Mouse (Mus musculus) activated CD4-positive, CD25-positive, alpha-beta regulatory T cell, adult 4 months (primary cell): Measurements from ENCODE around the gene Tceal7. TPM values are rescaled to one million over a fixed set of nuclear protein-coding genes. Genes with fewer than 3 reads are reported as not detected.
"Not testable (repeated sequence)": the region's sequence is repeated elsewhere in the genome, so short reads cannot be mapped to it uniquely, and the experiment has no call there.

Experiments used
- ATAC-seq: one replicate; pipeline ENCODE4 v1.8.0; 2017
- polyA plus RNA-seq, 2 experiments: library from polyadenylated mRNA; unstranded; fragments of 100-300 nt; shearing (Covaris generic); gene quantifications; one replicate each; pipeline ENCODE4 v1.2.1; 2017

Gene Tceal7
- polyA plus RNA-seq: not detected

GRCm38 (mm10) chrX:136214729-136215677, at the start of gene Tceal7, which contains the start of gene Bex1:
Gene Tceal7 (plus strand): TSS chrX:136214779.
Gene Bex1 (minus strand): TSS chrX:136215513.
- not testable (repeated sequence) for ATAC-seq

- ATAC-seq: no peak
Measured at GRCm38 (mm10) chrX:136170625-136171024, 44.0 kb upstream of the Tceal7 start.

GRCm38 (mm10) chrX:136171189-136172117, 43.1 kb upstream of the Tceal7 start:
- no peak for ATAC-seq

GRCm38 (mm10) chrX:136172118-136172551, 42.4 kb upstream of the Tceal7 start, which contains the start of gene Tceal8:
Gene Tceal8 (minus strand): TSS chrX:136172342.
- no peak for ATAC-seq

- no peak for ATAC-seq
Measured at GRCm38 (mm10) chrX:136172786-136173185, 41.8 kb upstream of the Tceal7 start.

GRCm38 (mm10) chrX:136180897-136181553, 33.6 kb upstream of the Tceal7 start:
- no peak for ATAC-seq

GRCm38 (mm10) chrX:136183107-136183506, 31.5 kb upstream of the Tceal7 start:
- ATAC-seq: no peak

GRCm38 (mm10) chrX:136195193-136195944, 19.2 kb upstream of the Tceal7 start:
- no peak for ATAC-seq

GRCm38 (mm10) chrX:136196873-136197272, 17.7 kb upstream of the Tceal7 start:
- no peak for ATAC-seq

- ATAC-seq: no peak
Measured at GRCm38 (mm10) chrX:136203257-136203656, 11.3 kb upstream of the Tceal7 start.

GRCm38 (mm10) chrX:136203664-136204066, 10.9 kb upstream of the Tceal7 start, which contains the start of gene Tceal5:
Gene Tceal5 (minus strand): TSS chrX:136203876.
- no peak for ATAC-seq

- ATAC-seq: no peak
Measured at GRCm38 (mm10) chrX:136204406-136204805, 10.2 kb upstream of the Tceal7 start.

- ATAC-seq: no peak
Measured at GRCm38 (mm10) chrX:136213396-136213795, 1.2 kb upstream of the Tceal7 start.

GRCm38 (mm10) chrX:136216303-136216702, 1.7 kb downstream of the Tceal7 start:
- no peak for ATAC-seq

GRCm38 (mm10) chrX:136223714-136224113, 9.1 kb downstream of the Tceal7 start:
- ATAC-seq: no peak

- no peak for ATAC-seq
Measured at GRCm38 (mm10) chrX:136227768-136228167, 13.2 kb downstream of the Tceal7 start.

- no peak for ATAC-seq
Measured at GRCm38 (mm10) chrX:136238118-136238517, 23.5 kb downstream of the Tceal7 start.

GRCm38 (mm10) chrX:136243181-136243580, 28.6 kb downstream of the Tceal7 start:
- no peak for ATAC-seq

GRCm38 (mm10) chrX:136244574-136245229, 30.1 kb downstream of the Tceal7 start, which contains the start of gene Tceal9:
Gene Tceal9 (plus strand): TSS chrX:136245079.
- ATAC-seq: peak; percentile 89

- ATAC-seq: no peak
Measured at GRCm38 (mm10) chrX:136245521-136246071, 31.0 kb downstream of the Tceal7 start.
